Mouse (Mus musculus): ENCODE measurements around the gene Cbx1.
A peak's percentile ranks its signal among the peaks of the same experiment; 100 is the strongest.

Cbx1 gene

GRCm38 (mm10) chr11:96788871-96789795, at the start of gene Cbx1:
Gene Cbx1 (plus strand): TSS chr11:96789127.
- peak; percentile 89 to 93 for DNase-seq (ENCODE audit: low spot score in 2 of 2)

- DNase-seq (ENCODE audit: low spot score in 2 of 2), result no peak
Observed at GRCm38 (mm10) chr11:96740796-96741195, 48.1 kb upstream of the Cbx1 start.

DNA sequence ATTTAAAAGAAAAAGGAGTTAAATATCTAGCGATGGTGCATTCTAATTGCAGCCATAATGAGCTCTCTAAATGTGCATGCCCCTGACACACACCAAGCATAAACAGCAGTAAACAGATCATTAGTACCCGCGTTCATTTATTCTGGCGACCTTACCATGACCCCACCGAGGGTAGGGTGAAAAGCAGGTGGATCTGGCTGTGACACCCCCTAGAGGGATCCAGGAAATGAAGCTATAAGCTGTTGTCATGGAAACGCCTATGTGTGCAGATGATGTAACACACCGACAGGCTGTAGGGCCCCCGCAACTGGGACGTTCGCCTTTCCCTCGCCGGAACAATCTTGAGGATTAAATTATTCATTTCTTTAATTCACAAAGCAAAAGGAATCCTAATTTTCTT, 46.9 kb upstream of the Cbx1 start:
- no peak for DNase-seq (ENCODE audit: low spot score in 2 of 2)

DNA sequence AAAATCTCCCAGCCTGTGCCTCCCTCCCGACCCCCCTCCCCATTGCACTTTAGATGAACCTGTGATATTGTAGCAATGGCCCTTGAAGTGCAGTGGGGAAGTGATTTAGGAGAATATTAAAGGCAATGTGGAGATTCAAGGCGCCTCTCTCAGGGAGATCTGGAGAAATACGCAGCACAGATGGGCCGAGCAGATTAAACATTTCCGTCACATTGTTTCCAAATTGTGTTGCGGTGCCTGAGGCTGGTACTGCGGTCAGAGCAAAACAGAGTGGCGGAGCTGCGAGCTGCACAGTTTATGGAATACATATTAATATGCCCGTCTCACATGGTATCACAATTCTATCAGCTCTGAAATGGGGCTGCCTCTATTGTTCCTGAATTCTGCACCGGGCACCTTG, 45.9 kb upstream of the Cbx1 start:
- DNase-seq (ENCODE audit: low spot score in 2 of 2), result no peak

- DNase-seq (ENCODE audit: low spot score in 2 of 2), result no peak
Observed at GRCm38 (mm10) chr11:96743891-96744290, 45.0 kb upstream of the Cbx1 start.

- no peak for DNase-seq (ENCODE audit: low spot score in 2 of 2)
Observed at GRCm38 (mm10) chr11:96746648-96747047, 42.3 kb upstream of the Cbx1 start.

DNA sequence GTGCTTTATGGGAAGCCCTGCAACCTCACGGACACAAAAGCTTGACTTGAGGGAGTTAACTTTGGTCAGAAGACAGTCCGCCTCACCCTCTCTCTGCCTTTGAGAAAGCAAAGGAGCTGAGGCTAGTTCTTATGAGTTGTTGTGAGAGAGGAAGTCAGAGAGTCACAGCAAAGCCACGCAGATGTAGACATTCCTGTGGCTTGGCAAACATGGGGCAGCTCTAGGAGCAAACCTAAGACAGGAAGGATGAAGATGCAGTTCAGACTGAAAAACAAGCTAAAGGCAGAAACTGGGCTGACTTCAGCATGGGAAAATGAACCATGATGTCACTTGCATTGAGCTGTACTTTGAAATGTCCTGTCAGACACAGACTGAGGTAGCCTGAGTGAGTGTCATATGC, 41.4 kb upstream of the Cbx1 start:
- no peak for DNase-seq (ENCODE audit: low spot score in 2 of 2)

DNA sequence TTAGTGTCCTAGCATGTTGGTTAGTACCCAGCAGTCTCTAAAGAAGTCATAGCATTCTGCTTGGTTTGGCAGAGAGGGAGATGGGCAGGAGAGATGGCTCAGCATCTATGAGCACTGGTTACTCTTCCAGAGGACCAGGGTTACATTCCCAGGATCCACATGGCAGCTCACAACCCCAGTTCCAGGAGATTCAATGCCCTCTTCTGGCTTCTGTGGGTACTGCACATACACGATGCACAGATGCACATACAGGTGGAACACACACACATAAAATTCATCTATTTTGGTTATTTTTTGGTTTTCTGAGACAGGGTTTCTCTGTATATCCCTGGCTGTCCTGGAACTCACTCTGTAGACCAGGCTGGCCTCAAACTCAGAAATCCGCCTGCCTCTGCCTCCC, 33.6 kb upstream of the Cbx1 start:
- DNase-seq (ENCODE audit: low spot score in 2 of 2), result no peak

GRCm38 (mm10) chr11:96757421-96757820, 31.5 kb upstream of the Cbx1 start:
- DNase-seq (ENCODE audit: low spot score in 2 of 2), result no peak

- DNase-seq (ENCODE audit: low spot score in 2 of 2), result no peak
Observed at GRCm38 (mm10) chr11:96758402-96758801, 30.5 kb upstream of the Cbx1 start.

GRCm38 (mm10) chr11:96760042-96760441, 28.9 kb upstream of the Cbx1 start:
- peak in 1 of 2 experiments; percentile 58 for DNase-seq (ENCODE audit: low spot score in 2 of 2)

DNA sequence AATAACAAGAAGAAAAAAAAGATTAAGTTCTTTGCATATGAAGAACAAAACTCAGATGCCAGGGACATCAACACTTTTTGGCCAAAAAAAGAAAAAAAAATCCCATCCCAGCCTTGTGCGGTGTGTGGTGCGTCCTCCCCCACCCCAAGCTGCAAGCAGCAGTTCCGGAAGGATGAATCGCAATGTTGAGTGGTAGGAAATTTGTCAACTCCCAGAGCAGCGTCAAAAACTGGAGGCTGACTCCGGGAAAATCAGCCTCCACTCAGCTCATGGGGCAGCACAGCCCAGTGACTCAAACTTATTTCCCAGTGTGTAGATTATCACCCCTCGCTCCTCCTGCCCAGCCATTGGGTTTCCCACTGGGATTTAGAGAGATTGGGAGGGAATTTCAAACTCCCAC, 26.9 kb upstream of the Cbx1 start:
- no peak for DNase-seq (ENCODE audit: low spot score in 2 of 2)

- DNase-seq (ENCODE audit: low spot score in 2 of 2), result no peak
Observed at GRCm38 (mm10) chr11:96762742-96763470, 26.0 kb upstream of the Cbx1 start.

GRCm38 (mm10) chr11:96764511-96765350, 24.2 kb upstream of the Cbx1 start:
- no peak for DNase-seq (ENCODE audit: low spot score in 2 of 2)

GRCm38 (mm10) chr11:96765645-96766044, 23.3 kb upstream of the Cbx1 start:
- no peak for DNase-seq (ENCODE audit: low spot score in 2 of 2)

DNA sequence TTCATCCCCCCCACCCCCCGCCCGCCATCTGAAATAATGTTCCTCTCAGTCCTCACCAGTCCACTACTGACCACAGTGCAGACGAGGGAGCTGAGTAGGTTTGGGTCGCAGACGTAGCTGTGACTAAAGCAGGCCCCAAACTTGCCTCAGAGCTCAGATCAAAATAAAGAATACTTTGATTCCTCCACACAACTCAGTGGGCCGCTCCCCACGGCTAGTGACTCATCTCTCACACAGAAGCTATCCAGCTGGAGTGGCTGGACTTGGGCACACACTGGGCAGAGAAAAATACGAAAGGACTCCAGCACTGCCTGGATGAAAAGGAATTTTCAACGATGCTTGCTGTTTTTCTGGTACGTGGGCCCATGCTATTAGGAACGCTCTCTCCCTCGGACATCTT, 22.4 kb upstream of the Cbx1 start:
- DNase-seq (ENCODE audit: low spot score in 2 of 2), result no peak

DNA sequence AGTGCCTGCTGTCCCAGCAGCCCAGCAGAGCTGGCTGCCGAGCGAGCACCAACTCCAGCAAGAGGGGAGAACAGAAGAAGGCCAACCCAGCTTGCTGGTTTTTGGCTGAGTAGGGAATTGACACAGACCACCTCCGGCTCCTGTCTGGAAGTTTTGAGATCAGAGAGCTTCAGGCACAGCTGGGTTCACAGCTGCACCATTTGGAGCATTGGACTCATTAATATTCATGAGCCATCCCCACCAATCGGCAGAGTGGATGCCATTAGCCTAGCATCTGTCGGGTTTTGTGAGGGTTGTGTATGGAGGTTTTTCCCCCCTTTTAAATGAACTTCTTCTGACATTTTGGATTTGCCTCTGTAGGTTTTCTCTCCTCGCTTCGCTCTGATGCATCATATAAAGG, 21.8 kb upstream of the Cbx1 start:
- no peak for DNase-seq (ENCODE audit: low spot score in 2 of 2)

DNA sequence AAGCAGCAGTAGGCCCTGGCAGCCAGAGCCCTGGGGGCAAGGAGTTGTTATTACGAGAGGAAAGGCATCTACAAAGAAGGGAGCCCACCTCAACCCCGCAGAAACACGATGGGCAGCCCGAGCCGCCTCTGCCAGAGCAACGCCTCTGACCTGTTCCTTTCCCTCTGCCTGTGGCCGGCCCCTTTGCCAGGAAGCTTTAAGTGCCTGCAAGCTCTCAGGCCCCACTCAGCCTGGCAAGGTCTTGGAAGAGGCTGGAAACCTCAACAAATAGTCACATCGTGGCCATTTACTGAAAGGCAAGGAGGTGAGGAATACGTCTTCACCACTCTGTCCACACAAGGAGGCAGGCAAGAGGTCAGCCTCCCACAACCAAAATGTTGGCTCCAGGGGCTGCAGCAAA, 20.7 kb upstream of the Cbx1 start:
- no peak for DNase-seq (ENCODE audit: low spot score in 2 of 2)

DNA sequence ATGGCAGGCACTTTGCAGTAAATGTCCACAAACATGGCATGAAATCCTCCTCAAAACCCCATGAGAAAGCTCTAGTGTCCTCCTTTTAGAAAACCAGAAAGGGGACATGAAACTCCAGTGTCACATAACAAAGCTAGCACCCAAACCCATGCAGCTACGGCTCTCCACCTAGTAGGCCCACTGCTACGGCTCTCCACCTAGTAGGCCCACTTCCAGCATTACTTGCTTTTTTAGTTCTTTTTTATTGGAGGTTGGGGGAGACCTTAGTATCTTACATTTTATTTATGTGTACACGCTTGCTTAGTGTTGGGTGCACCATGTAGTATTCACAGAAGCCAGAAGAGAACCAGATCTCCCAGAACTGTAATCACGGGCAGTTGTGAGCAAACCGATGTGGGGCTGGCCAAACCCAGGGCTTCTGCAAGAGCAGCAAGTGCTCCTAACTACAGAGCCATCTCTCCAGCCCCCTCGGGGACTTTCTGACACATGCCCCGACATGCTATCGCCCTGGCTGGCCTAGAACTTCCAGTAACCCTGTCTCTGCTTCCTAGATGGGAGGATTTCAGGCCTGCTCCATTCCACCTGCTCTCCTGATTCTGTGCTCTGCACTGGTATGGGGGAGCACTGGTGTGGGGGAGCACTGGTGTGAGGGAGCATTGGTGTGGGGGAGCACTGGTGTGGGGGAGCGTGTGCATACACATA, 17.5 kb upstream of the Cbx1 start:
- no peak for DNase-seq (ENCODE audit: low spot score in 2 of 2)

- DNase-seq (ENCODE audit: low spot score in 2 of 2), result no peak
Observed at GRCm38 (mm10) chr11:96772413-96772812, 16.5 kb upstream of the Cbx1 start.

GRCm38 (mm10) chr11:96774536-96774935, 14.4 kb upstream of the Cbx1 start:
- no peak for DNase-seq (ENCODE audit: low spot score in 2 of 2)
